Mouse (Mus musculus) liver, postnatal 0 days (tissue): ENCODE results near the gene Bpi.

ENCODE experiments used
- CTCF ChIP-seq: sonication (generic); IDR thresholded peaks from 2 replicates; pipeline ENCODE4 v1.5.1; 2016; ENCODE audit warnings: antibody characterized with exemption, low read depth
- EP300 ChIP-seq: IDR thresholded peaks from 2 replicates; pipeline ENCODE4 v1.6.1; 2016; ENCODE audit warnings: antibody characterized with exemption, low read depth, mild to moderate bottlenecking

DNA sequence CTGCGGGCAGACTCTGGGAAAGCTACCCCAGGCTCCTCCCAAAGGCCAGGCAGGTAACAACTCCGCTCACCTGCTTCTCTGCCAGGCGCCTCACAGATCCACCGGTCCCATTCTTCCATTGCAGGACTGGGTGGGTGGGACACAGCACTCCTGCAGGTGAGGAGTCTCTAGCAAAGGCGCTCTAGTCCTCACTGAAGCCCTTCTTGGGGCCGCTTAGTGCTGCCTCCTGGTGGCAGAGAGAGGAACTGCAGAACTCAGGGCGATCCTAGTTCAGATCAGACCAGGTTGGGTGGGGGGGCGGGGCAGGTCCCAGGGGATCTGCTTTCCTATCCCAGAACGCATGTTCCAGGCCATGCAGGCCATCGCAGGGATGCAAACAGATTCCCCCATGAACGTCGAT, 887 bp downstream of the Bpi start:
- peak; percentile 86 for TF ChIP-seq CTCF
- no peak for TF ChIP-seq EP300
